Mouse (Mus musculus) urinary bladder, postnatal 25 days (tissue): ENCODE data around the gene Tmem181a.
"Not testable (repeated sequence)": the region's sequence is repeated elsewhere in the genome, so short reads cannot be mapped to it uniquely, and the experiment has no call there.

Experiments used
- DNase-seq: peaks from one replicate; pipeline ENCODE4 v3.0.0; 2022; ENCODE audit warnings: low spot score

Tmem181a gene

DNA sequence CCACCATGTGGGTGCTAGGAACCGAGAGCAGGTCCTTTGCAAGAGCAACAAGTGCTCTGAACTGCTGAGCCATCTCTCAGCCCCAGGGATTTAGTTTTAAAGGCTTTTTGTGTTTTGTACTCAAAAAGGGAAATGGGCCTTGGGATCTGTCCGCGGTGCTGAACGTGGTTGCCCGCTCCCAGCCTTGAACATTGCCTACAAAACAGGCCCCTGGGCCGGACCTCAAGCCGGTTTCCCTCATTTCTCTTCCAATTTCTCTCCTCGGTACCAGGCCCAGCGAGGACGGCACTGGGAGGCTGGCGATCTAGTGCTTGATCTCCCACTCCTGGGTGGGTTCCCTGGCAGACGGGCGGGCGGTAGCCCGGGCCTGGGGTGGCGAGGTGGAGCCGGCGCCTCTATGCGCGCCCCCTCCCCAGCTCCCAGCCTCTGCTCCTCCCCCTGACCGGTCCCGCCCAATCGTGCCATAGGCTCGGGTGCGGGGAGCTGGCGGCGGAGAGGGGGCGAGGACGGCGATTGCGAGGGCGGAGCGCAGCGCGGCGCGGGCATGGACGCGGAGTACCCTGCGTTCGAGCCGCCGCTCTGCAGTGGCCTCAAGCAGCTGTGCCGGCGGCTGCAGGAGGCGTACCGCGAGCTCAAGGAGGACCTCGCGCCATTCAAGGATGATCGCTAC is at the start of gene Tmem181a:
Gene Tmem181a, plus strand, starts transcription at position 461 of the 670 bp plus-strand sequence.
- not testable (repeated sequence) for DNase-seq

DNA sequence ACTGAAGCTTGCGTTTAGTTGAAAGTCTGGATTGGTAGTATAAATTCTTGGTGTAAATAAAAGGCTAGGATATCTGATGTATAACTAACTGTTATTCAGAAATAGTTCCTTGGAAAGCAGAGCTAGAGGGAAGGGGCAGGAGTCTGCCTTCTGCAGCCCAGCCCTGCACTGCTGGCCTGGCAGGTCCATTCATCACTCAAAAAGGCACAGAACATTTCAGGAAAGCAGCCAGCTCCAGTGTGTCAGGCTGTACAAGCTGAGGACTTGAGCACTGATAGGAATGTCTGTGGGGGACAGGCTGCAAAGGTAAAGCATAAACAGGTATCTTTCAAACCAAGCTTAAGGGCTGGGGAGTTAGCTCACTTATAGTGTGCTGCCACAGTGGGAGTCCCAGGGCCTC is 44.9 kb upstream of the Tmem181a start:
- no peak for DNase-seq

DNA sequence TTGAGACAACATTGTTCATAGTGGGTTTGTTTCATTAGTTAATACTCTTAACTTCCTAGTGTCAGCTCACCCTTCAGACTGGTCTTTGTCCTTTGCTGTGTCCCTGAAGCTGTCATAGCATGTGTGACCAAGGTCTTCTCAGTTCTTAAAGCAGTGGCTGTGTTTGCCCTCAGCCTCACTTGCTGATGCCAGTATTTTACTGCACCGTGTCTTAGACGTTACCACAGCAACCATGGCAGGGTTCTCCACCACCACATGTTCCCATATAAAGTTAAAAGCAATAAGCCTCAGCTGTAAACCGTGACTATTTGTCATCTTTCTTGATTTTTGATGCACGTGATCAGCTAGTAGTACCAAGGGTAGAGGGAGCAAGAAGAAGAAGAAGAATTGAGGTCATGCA is 41.0 kb upstream of the Tmem181a start:
- no peak for DNase-seq

DNA sequence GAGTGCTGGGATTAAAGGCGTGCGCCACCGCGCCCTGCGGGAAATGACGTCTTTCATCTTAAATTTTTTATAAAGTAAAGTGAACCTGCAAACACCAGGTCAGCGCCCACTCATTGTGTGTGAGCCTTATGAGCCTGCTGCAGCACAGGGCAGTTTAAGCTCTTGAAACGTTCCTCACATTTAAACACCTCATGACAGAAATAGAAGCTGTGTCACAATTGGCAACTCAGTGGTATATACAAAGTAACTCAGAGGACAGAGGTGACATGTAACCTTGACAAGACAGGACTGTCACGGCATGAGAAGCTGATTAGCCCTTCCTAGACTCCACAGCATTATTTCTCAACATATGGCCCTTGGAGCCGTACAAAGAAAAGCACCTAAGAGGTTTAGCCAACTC is 40.1 kb upstream of the Tmem181a start:
- no peak for DNase-seq

DNA sequence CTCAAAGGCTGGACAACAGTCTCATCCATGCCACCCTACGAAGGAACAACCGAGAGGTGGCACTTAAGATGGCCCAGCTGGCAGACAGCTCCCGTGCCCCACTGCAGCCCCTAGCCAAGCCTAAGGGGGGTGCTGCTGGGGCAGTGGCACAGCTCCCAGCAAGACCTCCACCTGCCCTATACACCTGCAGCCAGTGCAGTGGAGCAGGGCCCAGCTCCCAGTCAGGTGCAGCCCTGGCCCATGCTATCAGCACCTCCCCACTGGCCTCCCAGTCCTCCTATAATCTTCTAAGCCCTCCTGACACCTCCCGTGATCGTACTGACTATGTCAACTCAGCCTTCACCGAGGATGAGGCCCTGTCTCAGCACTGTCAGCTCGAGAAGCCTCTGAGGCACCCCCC is 24.0 kb upstream of the Tmem181a start:
- DNase-seq, result not testable (repeated sequence)

GRCm38 (mm10) chr17:6251298-6251697 is 5.4 kb upstream of the Tmem181a start:
- not testable (repeated sequence) for DNase-seq

- DNase-seq, result not testable (repeated sequence)
These were observed 403 bp downstream of the Tmem181a start for GRCm38 (mm10) chr17:6257070-6257456.

DNA sequence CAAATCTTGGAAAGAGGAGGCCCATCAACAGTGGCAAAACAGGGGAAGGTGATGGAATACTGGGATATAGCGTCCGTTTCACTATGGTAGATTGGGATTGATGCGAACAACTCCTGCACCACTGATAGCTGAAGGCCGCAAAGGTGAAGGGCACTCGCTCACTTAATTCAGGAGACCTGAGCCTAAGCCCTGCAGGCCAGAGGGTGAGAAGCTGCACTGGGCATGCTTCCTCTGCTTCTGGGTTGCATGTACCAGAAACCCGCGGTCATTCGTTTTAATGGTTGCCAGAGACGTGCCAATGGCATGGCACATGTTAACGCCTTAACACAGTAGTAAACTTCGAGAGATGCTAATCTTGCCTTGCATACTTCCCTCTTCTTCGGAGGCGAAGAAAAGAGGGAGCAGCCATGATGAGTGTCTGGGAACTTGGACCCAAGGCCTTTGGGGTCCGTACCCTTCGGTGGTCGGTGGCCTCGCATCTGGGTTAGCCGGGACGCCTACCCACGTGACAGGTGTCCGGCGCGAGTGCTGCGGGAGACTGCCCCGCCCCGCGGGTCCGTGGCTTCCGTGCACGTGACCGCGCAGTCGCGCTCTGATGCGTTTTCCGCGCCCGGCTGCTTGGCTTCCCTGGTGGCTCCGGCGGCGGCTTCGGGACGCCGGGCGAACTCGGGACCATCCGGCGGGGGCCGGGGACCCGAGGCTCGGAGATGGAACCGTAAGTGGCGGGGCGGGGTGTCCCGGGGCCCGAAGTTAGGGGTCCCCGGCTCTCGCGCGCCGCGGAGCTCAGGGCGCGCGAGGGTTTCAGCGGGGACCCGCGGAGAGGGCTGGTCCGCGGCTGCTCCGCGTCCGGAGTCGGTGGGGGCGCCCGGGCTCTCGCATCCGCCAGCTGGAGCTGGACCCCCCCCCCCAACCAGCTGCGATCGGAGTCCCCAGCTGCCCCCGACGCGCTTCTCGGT is 13.5 kb downstream of the Tmem181a start:
- peak; percentile 29 for DNase-seq

DNA sequence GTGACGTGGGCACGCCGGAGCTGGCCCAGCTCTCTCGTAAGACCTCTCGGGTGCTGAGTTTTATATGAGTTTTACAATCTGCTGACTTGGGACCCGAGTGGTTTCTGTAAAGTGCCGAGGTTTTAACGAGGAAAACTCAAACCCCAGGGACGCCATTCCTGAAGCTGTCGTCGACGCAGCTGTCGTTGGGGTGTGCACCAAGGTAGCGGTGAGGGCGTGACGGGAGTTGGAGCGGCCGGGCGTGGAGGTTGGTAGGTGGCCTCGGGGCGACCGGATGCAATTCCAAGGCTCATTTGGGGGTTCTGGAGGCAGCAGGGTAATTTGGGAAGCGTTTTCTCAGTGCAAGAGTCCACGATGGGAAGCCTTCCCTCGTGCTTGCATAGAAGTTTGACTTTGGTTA is 14.2 kb downstream of the Tmem181a start:
- DNase-seq, result not testable (repeated sequence)

DNA sequence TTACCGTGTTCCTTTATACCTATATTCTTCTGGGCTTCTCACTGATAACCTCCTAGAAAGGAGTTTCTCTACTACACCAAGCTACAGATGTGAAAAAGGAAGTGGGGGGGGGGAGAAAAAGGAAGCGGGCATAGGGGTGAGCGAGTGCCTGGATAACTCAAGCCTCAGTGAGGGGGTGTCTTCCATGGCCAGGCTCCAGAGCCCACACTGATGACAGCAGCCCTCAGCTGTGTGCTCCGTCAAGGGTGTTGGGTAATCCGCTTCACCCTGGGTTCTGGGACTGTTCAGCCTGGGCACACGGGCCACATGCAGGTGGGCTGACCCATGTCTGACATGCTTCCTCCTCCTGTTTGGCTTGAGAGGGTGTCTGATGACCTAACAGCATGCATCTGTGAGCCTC is 15.3 kb downstream of the Tmem181a start:
- not testable (repeated sequence) for DNase-seq

DNA sequence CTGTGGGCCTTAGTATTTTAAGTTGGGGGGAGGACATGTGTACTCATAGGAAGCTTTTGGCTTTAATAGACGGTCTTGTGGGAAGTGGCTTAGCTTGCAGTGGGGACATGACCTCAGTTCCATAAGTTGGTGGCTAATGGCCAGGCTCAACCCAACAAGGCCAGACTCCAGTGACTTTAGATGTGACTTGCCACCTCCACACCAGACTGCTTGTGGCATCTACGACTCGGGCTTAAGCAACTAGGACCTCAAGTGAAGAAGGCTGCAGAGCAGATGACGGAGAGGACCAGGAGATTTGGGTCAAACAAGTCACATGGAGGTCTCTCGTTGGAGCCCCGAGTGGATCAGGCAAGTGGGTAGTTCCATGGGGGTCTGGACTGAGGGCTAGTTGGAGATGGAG is 18.0 kb downstream of the Tmem181a start:
- not testable (repeated sequence) for DNase-seq

DNA sequence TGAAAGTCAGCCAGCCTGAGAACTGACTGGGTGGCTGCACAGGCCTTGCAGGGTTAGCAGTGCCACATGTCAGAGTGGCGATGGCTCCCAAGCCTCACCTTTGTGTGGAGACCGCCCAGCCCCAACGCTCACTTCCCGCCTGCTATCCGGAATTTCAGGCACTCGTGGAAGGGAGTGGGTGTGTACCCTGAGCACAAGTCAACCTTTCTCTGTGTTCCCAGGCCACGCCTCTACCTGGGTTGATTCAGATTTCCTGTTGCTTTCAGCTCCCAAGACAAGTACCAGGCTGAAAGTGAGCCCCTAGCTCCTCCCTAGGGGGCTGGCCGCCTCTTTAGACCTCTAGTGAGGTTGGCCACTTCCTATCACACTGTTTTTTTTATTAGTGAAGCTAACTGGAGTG is 22.5 kb downstream of the Tmem181a start:
- DNase-seq, result not testable (repeated sequence)

DNA sequence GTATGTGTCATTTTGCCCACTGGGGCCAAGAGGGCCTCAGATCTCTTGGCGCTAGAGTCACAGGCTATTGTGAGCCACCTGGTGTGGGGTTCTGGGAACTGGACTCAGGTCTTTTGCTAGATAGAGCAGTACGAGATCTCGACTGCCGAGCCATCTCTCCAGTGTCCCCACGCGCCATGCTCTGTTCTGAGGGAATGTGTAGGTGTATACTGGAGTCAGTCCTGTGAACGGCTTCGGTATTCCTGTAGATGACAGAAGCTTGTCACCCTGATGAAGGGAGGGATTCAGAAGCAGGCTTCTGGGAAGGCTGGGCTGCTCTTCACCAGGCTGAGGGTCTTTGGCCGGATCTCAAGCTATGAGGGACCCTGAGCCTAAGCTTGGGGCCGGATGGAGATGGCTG is 23.1 kb downstream of the Tmem181a start:
- not testable (repeated sequence) for DNase-seq

GRCm38 (mm10) chr17:6280513-6280912 is 23.9 kb downstream of the Tmem181a start:
- DNase-seq, result not testable (repeated sequence)

GRCm38 (mm10) chr17:6283137-6283536 is 26.5 kb downstream of the Tmem181a start:
- not testable (repeated sequence) for DNase-seq

DNA sequence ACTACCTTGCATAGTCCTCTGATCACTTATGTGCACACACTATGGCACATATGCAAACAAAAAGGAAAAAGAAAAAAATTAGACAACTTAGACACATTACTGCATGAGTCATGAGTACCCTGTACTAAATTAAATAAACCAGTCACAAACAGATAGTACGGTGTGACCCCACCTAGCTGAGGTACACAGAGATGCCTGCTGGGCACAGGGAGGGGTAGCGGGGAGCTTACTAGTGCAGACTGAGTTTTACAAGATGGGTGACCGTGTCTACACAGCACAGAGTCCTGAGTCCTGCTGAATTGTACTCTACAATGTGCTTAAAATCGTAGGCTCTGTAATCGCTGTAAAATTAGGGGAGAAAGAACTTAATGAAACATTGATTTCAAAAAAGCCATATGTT is 29.5 kb downstream of the Tmem181a start:
- not testable (repeated sequence) for DNase-seq

DNA sequence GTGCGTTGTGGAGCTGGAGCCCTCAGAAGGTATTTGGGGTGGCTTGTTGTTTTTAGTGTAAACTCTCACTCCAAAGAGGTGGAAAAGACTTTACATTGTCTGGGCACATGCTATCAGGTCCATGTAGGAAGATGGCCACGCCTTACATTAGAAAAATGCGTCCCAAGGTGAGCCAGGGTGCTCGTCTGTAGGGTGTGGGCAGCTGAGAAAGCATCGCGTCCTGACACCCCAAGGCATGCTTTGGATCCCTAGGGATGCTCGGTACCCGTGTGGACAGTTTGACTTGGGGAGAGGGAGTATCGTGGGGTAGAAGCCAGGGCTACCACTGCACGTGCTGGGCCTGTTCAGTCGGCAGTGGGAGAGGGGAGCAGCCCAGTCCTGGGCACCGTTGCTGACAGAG is 32.4 kb downstream of the Tmem181a start:
- DNase-seq, result not testable (repeated sequence)

DNA sequence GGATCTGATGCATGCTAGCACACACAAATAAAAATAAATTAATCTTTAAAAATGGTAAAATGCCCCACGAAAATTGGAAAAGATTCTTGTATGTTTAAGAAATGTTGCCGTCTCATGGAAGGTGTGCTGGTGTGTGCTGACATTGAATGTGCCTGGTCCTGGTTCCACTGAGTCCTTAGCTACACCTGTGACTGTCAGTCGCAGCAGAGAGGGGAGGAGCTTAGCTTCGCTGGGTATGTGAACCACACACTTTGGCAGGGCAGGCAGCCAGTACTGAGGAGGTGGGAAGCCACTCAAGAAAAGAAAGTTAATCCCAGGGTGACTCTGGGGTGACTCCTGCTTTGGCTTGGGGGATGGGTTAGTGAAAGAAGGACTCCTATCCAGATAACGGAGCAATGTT is 37.2 kb downstream of the Tmem181a start:
- DNase-seq, result not testable (repeated sequence)

GRCm38 (mm10) chr17:6297060-6297795 is 40.6 kb downstream of the Tmem181a start:
- DNase-seq, result not testable (repeated sequence)

DNA sequence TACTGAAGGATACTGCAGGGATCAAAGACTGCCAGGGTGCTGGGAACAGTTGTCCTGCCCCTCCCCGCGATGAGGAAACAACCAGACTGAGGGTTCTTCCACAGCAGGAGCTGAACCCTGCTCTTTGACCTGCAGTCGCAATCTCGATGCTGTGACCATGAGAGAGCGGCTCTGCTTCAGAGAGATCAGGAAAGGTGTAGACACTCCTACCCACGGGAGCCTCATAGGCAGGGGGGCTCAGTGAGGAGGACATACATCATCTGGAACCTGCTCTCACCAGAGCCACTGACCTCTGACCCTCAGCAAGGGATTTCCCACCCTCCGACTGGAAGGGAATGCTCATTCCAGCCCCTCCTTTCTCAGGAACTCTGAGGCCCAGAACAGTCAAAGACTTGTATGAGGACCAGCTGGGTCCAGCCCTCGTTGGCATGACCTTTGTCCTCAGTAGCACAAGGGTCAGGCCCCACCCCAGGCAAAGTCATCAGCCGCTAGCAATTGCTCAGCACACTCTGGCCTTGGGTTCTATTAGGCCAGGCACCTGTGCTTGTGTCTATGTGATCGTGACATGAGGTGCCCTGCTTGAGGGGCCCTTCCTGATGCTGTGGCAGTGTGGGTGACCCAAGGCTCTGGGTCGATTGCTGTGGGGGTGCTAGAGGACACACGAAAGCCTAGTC is 43.7 kb downstream of the Tmem181a start:
- DNase-seq, result not testable (repeated sequence)

DNA sequence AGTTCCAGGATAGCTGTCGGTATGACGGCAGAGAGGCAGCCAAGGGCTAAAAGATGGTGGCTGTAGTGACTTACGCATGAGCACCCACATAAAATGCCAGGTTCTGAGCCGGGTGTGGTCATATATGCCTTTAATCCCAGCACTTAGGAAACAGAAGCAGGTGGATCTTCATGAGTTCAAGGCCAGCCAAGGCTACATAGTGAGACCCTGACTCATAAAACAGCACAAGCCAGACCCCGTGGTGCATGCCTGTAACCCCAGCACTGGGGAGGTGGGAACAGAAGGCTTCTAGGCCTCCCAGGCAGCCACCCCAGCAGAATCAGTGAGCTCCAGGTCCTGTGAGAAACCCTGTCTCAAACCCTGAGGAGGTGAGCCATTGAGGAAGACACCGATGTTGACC is 48.2 kb downstream of the Tmem181a start:
- not testable (repeated sequence) for DNase-seq
